Mouse (Mus musculus) heart, postnatal 0 days (tissue): ENCODE results near the gene Foxb1.

Experiments used
- CTCF ChIP-seq: IDR thresholded peaks from 2 replicates; pipeline ENCODE4 v1.5.1; 2016; ENCODE audit warnings: antibody characterized with exemption, control low read depth, low read depth
- EP300 ChIP-seq: IDR thresholded peaks from 2 replicates; pipeline ENCODE4 v1.6.1; 2016; ENCODE audit warnings: antibody characterized with exemption, low read depth

- no peak for TF ChIP-seq CTCF
- TF ChIP-seq EP300: no peak
Measured at GRCm38 (mm10) chr9:69769091-69769948, 8.6 kb upstream of the Foxb1 start.
